Mouse (Mus musculus) kidney, postnatal 0 days (tissue): ENCODE measurements around the gene Clec4g. TPM values are rescaled to one million over a fixed set of nuclear protein-coding genes. Genes with fewer than 3 reads are reported as not detected.

Experiments used
- ATAC-seq: fragments of 200-750 bp; cut with Nextera tagmentation; replicated peaks from 2 replicates; pipeline ENCODE4 v1.8.0; 2017; ENCODE audit warnings: low read depth, moderate number of reproducible peaks, moderate TSS enrichment, moderate library complexity; ENCODE audit not compliant: low FRiP score
- DNase-seq: peaks from one replicate; pipeline ENCODE4 v3.0.0-alpha.2; 2016; ENCODE audit warnings: low spot score
- H3K27ac ChIP-seq: fragments of 300-500 bp; sonication (generic); 2 replicates; pipeline ENCODE4 v1.5.1; 2014; ENCODE audit warnings: mild to moderate bottlenecking
- H3K27me3 ChIP-seq: fragments of 300-500 bp; sonication (generic); 2 replicates; pipeline ENCODE4 v1.6.1; 2014; ENCODE audit warnings: low read length, mixed read lengths; ENCODE audit not compliant: insufficient read depth
- H3K36me3 ChIP-seq: fragments of 300-500 bp; sonication (generic); 2 replicates; pipeline ENCODE4 v1.6.1; 2014; ENCODE audit warnings: low read length, mixed read lengths; ENCODE audit not compliant: insufficient read depth
- H3K4me1 ChIP-seq: fragments of 300-500 bp; sonication (generic); replicated peaks from 2 replicates; pipeline ENCODE4 v1.6.1; 2014; ENCODE audit warnings: antibody characterized with exemption, low read length, mixed read lengths; ENCODE audit not compliant: insufficient read depth
- H3K4me2 ChIP-seq: fragments of 300-500 bp; sonication (generic); 2 replicates; pipeline ENCODE4 v1.6.1; 2014; ENCODE audit warnings: mild to moderate bottlenecking, low read length, moderate library complexity, mixed read lengths
- H3K4me3 ChIP-seq: fragments of 300-500 bp; sonication (generic); replicated peaks from 2 replicates; pipeline ENCODE4 v1.5.1; 2014; ENCODE audit warnings: low read depth, low read length
- H3K9ac ChIP-seq: fragments of 300-500 bp; sonication (generic); 2 replicates; pipeline ENCODE4 v1.6.1; 2014; ENCODE audit warnings: low read depth, low read length
- H3K9me3 ChIP-seq: fragments of 300-500 bp; sonication (generic); replicated peaks from 2 replicates; pipeline ENCODE4 v1.6.1; 2016; ENCODE audit warnings: low read length, inconsistent platforms, mixed read lengths
- CTCF ChIP-seq: IDR thresholded peaks from 2 replicates; pipeline ENCODE4 v1.5.1; 2016; ENCODE audit warnings: antibody characterized with exemption, low read depth, mild to moderate bottlenecking, moderate library complexity
- WGBS: fragments of 180-500 bp; shearing (Covaris S2); extraction: QIAGEN DNeasy Blood & Tissue Kit; methylation state at CpG from one replicate; pipeline ENCODE4 v1.1.7; 2014; 5-methylcytosine and 5-hydroxymethylcytosine counted together
- polyA plus RNA-seq: library from polyadenylated mRNA; unstranded; fragments of >200 nt; fragmentation: Nextera tagmentation; extraction: Ambion mirVana; gene quantifications from 2 replicates; pipeline ENCODE4 v1.2.1, GENCODE M21; 2015

Gene Clec4g
- polyA plus RNA-seq, 1 experiment from 2014 or later: 0.34 TPM

DNA sequence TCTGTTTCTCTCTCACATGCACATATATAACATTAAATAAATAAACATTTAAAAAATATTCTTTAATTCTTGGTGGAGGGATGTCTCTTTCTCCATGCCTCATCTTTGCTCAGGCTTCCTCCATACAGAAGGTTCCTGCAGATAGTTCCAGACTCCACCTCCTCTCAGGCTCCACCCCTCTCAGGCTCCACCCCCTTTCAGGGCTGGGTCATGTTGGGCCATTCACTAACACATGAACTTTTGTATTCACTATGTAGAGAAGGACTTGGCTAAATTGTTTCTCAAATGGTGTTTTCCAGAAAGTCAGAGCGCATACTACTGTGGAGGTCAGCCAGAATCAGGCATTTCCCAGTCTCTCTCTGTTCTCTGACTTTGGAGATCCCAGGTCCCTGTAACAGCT lies 19.0 kb downstream of the Clec4g start:
- Histone ChIP-seq H3K4me3 (no peak overlapping the region), H3K36me3 (no peaks in the 10 kb centered on the region), H3K4me2 (no peak overlapping the region), H3K4me1 (no peaks in the 10 kb centered on the region), H3K9ac (no peak overlapping the region), H3K27me3 (no peaks in the 10 kb centered on the region), H3K27ac (no peak overlapping the region), H3K9me3 (no peaks in the 10 kb centered on the region)
- WGBS: 98% methylated on average over 1 of the region's 1 CpGs
- ATAC-seq (no peak), DNase-seq (no peak)
- TF ChIP-seq CTCF: no peak

DNA sequence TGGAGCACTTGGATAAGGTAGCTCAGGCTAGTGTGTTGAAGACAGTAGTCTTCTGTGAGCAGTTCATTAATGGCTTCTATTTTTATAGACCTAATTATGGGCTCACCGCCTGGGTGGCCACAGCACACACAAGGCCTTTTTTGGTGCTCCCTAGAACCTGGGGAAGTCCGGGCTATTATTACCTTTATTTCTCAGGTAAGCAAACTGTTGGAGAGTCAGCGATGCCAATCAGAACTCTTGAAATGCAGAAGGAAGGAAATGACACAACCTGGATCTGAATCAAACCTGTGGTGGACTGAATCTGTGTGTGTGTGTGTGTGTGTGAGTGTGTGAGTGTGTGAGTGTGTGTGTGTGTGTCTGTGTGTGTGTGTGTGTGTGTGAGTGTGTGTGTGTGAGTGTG lies 26.3 kb downstream of the Clec4g start, which contains the start of gene Fcer2a:
TSS of gene Fcer2a (minus strand) at position 55 of the 400 bp plus-strand sequence.
- H3K9ac ChIP-seq: no peak within 1 kb of the TSS
- TF ChIP-seq CTCF: no peak
- no peaks in the 10 kb centered on the region for H3K4me1 ChIP-seq
- no peak within 1 kb of the TSS for H3K4me2 ChIP-seq
- no peaks in the 10 kb centered on the region for H3K36me3 ChIP-seq
- no peak within 1 kb of the TSS for H3K4me3 ChIP-seq
- H3K27me3 ChIP-seq: no peaks in the 10 kb centered on the region
- no peak within 1 kb of the TSS for H3K27ac ChIP-seq
- H3K9me3 ChIP-seq: no peaks in the 10 kb centered on the region
- WGBS: 66% methylated on average over 3 of the region's 3 CpGs
- DNase-seq (no peak), ATAC-seq (no peak)

DNA sequence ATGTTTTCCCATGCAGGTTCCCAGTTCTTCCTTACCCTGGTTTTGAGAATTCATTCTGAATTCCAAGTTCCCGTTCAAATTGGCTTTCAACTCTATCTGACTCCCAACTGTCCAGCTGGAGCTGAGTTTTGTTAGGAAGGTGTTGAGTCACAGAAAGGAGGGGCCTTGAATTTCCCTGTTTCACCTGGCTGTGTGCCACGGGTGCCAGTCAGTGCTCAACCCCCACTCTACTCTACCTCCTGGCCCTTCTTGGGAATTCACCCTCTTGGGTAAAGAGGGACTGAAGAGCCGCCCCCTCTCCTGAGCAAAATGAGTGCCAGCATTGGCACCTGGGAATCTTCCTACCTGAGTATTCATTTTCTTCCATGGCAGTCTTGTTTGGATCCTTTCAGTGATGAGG lies 29.7 kb downstream of the Clec4g start:
- H3K4me1 ChIP-seq: no peaks in the 10 kb centered on the region
- no peak for DNase-seq
- no peak overlapping the region for H3K4me3 ChIP-seq
- WGBS: 81% methylated on average over 3 of the region's 3 CpGs
- ATAC-seq: no peak
- H3K36me3 ChIP-seq: no peaks in the 10 kb centered on the region
- no peaks in the 10 kb centered on the region for H3K27me3 ChIP-seq
- H3K4me2 ChIP-seq: no peak overlapping the region
- TF ChIP-seq CTCF: no peak
- no peak overlapping the region for H3K9ac ChIP-seq
- no peaks in the 10 kb centered on the region for H3K9me3 ChIP-seq
- H3K27ac ChIP-seq: no peak overlapping the region

DNA sequence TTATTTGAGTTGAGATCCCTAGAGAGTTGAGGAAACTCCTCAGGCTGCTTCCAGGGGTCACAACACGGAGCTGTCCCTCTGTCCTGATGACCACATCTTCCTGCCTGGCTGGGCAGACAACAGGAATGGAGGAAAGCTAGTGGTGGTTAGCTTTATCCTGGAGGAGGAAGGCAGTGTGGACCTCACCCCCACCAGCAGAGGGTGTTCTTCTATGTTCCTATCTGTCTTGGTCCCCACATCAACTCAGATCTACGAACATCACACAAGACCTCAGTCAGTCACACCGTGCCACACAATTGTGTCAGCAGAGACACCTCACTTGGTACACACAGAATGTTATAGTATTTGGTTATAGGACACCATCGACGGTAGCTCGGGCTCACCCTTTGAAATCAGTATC lies 32.9 kb downstream of the Clec4g start:
- Histone ChIP-seq H3K4me3 (no peak overlapping the region), H3K9ac (no peak overlapping the region), H3K4me2 (no peak overlapping the region), H3K36me3 (no peaks in the 10 kb centered on the region), H3K9me3 (no peaks in the 10 kb centered on the region), H3K27me3 (no peaks in the 10 kb centered on the region), H3K27ac (no peak overlapping the region), H3K4me1 (no peaks in the 10 kb centered on the region)
- 79% methylated on average over 6 of the region's 6 CpGs for WGBS
- TF ChIP-seq CTCF: no peak
- no peak for ATAC-seq
- DNase-seq: no peak

DNA sequence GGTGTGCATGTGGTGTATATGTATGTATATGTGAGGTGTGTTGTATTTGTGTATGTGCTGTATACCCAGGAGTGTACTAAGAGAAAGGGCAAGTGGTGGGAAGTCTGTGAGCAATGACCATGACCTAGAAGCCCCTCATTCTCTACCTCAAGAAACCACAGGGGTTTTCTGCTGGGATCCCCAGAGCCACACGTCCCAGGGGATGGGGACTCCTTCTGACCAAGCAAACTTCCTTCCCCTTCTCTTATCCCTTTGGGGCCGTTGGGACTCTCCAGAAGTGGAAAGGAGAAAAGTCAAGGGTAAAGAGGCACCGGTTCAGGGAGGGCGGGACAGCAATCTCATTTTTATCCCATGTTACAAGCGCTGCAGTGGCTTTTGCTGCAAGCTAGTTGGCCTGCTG lies 35.0 kb downstream of the Clec4g start:
- H3K27me3 ChIP-seq: no peaks in the 10 kb centered on the region
- no peaks in the 10 kb centered on the region for H3K4me1 ChIP-seq
- H3K36me3 ChIP-seq: peaks cover 4% of the 10 kb centered on the region; the same call in 1 of the 2 replicates
- no peak overlapping the region for H3K4me3 ChIP-seq
- no peak overlapping the region for H3K27ac ChIP-seq
- no peak overlapping the region for H3K9ac ChIP-seq
- no peak for TF ChIP-seq CTCF
- no peaks in the 10 kb centered on the region for H3K9me3 ChIP-seq
- 61% methylated on average over 5 of the region's 5 CpGs for WGBS
- no peak overlapping the region for H3K4me2 ChIP-seq
- no peak for ATAC-seq
- no peak for DNase-seq

DNA sequence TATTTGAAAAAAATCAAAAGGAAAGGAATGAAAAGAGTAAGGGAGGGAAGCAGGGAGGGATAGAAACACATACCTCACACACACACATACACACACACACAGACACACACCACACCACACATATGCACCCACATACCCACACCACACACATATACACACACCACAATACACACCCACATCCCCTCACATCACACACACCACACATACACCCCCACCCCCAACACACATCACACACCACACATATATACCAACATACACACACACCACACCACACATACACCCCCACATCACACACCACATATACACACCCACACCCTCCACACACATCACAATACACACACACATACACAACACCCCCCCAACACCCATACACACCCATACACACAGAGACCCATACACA lies 35.9 kb downstream of the Clec4g start:
- Histone ChIP-seq H3K4me2 (no peak overlapping the region), H3K27ac (no peak overlapping the region), H3K4me1 (no peaks in the 10 kb centered on the region), H3K9ac (no peak overlapping the region), H3K9me3 (no peaks in the 10 kb centered on the region), H3K4me3 (no peak overlapping the region), H3K36me3 (peaks cover 12% of the 10 kb centered on the region), H3K27me3 (no peaks in the 10 kb centered on the region)
- DNase-seq: no peak
- TF ChIP-seq CTCF: no peak
- no peak for ATAC-seq

DNA sequence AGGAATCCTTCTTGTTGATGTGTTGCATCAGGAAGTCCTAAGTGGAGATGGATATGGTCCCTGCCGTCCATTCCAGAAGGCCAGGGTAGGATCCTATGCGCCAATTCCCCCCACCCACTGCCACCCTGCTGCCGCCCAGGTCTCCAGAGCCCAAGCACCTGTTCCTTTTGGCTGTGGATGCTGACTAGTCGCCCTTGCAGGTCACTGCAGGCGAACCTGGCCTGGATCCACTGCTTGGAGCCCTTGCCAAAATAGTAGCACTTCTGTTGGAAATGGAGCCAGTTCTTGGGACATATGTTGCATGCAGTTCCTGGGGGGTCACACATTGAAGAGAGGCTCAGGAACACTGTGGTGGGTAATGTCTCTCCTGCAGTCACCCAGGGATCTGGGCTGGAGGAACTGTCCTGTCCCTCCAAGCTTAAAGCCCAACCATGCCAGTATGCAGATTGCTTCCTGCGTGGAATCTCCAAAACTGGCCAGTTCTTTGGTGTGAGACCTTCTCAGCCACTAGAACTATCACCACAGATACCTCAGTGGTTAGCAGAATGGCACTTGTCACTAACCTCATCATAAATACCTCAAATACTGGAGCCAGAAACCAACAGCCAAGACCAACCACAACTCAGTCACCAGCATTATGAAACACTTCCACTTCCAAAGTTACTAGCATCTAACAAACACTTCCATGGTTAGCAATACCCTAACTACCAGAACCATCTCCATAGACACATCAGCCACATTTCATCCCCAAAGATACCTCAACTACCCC lies 36.9 kb downstream of the Clec4g start:
- no peak for ATAC-seq
- Histone ChIP-seq H3K4me3 (no peak overlapping the region), H3K36me3 (peaks cover 20% of the 10 kb centered on the region), H3K9ac (no peak overlapping the region), H3K4me2 (no peak overlapping the region), H3K27me3 (no peaks in the 10 kb centered on the region), H3K4me1 (no peaks in the 10 kb centered on the region), H3K27ac (no peak overlapping the region), H3K9me3 (no peaks in the 10 kb centered on the region)
- no peak for TF ChIP-seq CTCF
- DNase-seq: no peak
- WGBS: 70% methylated on average over 6 of the region's 6 CpGs
